Mouse (Mus musculus): ENCODE data around the gene Gm49387.

The Gm49387 gene

GRCm38 (mm10) chr14:31662555-31663211, 22.0 kb upstream of the Gm49387 start:
- in situ Hi-C loops (cut with MboI, MseI), result no loop called here

- in situ Hi-C loops (cut with MboI, MseI), result no loop called here
Observed at GRCm38 (mm10) chr14:31661671-31662554, 21.2 kb upstream of the Gm49387 start.

GRCm38 (mm10) chr14:31660312-31661093, 19.8 kb upstream of the Gm49387 start:
- in situ Hi-C loops (cut with MboI, MseI), result no loop called here

DNA sequence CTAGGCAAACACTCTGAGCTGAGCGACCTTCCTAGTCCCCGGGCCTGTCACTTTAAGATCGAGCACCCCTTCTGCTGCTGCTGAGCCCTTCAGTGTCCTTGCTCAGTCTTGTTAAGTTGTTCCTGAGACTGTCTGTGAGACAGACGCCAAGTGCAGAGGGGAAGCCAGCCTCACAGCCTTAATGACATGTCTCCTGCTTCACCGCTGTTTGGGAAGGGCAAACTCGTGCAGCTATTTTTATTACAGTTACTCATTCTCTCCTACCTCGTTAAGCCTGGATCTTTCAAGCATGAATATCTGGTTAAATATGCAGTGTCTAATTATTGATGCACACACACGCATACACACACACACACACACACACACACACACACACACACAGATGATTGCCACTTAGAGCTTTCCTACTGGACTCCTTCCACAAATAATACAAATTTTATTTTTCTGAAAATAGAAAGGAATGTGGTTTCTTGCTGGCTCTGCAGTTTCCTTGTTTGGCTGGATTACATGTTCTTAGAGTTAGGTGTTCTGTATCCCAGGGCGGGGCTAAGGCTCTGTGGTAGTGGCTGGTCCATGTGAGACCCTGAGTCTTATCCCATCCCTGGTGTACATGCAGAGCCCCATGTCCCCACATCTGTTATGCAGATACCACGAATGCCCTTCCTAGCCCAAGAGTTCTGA, 19.0 kb upstream of the Gm49387 start:
- in situ Hi-C loops (cut with MboI, MseI), result no loop called here

DNA sequence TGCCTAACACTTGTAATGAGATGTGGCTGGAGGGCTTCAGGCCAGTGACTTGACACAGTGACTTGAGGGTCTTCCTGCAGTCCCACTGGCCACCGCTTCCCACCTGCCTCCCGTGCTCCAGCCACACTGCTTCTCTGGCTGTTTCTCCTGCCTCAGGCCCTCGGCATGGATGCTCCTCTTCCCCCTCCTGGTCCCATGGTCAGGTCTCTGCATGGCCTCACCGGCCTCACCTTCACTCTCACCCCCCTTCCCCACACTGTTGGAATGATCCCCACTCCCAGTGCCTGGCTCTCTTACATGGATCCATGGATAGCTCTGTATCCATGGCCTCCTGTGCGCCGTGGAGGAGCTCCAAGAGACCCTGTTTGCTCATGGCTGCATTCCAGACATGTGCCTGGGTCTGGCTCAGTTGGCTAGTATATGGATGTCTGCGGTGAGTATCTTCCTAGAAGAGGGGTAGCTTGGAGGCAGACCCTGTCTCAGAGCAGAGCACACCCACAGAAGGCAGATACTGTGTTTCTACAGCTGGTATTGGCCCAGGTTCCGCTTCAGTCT, 17.5 kb upstream of the Gm49387 start:
- in situ Hi-C loops (cut with MboI, MseI), result no loop called here

- in situ Hi-C loops (cut with MboI, MseI), result no loop called here
Observed at GRCm38 (mm10) chr14:31656857-31657645, 16.4 kb upstream of the Gm49387 start.

- in situ Hi-C loops (cut with MboI, MseI), result no loop called here
Observed at GRCm38 (mm10) chr14:31656386-31656785, 15.7 kb upstream of the Gm49387 start.

GRCm38 (mm10) chr14:31655406-31655805, 14.7 kb upstream of the Gm49387 start:
- in situ Hi-C loops (cut with MboI, MseI), result no loop called here

DNA sequence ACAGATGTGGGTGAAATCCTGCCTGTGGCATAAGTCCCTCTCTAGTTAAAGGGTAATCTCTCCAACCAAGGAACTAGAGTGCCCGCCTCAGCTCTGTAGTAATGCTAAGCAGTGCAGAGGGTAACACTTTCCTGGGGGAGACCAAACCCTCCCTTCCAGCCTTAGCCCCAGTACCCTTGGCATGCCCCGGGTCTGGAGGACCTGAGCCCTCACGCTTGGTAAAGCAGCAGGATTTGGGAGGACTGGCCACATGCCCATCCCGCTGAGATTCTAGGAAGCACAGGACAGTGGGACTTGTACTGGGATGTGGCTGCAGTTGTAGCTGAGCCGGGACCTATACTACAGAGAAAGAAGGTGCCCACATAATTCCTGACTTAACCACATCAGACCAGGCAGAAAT, 14.1 kb upstream of the Gm49387 start:
- in situ Hi-C loops (cut with MboI, MseI), result no loop called here

- in situ Hi-C loops (cut with MboI, MseI), result no loop called here
Observed at GRCm38 (mm10) chr14:31653101-31653875, 12.6 kb upstream of the Gm49387 start.

- in situ Hi-C loops (cut with MboI, MseI), result no loop called here
Observed at GRCm38 (mm10) chr14:31652624-31653023, 11.9 kb upstream of the Gm49387 start.

DNA sequence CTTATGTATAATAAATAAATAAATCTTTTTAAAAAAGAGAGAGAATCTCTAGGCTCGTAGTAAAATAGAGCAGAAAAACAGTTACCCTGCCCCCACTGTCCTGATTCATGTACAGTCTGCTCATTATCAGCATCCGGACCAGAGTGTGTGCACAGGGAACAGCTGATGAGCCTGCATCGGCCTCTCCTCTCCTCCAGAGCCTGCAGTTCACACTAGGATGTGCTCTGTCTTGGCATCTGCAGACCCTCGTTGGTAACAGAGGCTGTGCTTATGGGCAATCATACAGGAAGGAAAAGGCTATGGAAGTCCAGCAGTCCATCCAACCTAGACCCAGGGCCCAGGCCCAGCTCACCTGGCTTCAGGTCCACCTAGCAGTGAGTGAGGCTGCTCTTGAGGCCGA, 11.4 kb upstream of the Gm49387 start:
- in situ Hi-C loops (cut with MboI, MseI), result no loop called here

DNA sequence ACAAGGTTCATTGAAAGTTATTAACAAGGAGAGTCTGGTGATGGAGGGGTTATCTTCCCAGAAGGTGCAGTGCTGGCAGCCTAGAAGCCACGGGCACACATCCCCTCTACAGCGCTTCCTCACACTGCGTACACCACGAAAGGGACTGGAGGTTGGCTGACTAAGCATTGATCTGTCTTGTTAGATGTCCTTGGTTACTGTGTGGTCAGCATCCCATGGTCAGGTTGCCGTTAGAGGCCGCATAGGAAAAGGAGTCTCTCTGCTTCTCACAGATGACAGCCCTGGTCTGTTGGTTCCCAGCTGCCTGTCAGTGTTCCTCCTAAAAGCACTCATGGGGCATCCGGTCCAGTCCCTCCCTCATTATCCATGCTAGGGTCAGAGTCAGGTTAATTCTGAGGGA, 10.5 kb upstream of the Gm49387 start:
- in situ Hi-C loops (cut with MboI, MseI), result no loop called here

DNA sequence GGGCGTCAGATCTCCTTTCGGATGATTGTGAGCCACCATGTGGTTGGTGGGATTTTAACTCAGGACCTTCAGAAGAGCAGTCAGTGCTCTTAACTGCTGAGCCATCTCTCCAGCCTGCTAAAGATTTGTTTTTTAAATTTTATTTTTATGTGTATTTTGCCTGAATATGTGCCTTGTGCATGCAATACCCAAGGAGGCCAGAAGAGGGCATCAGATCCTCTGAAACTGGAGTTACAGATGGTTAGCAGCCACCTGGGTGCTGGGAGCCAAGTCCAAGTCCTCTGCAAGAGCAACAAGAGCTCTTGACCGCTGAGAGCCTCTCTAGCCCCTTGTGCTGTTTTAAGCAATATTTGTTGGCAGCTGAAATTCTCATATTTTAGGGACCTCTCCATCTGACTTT, 9.7 kb upstream of the Gm49387 start:
- in situ Hi-C loops (cut with MboI, MseI), result no loop called here

DNA sequence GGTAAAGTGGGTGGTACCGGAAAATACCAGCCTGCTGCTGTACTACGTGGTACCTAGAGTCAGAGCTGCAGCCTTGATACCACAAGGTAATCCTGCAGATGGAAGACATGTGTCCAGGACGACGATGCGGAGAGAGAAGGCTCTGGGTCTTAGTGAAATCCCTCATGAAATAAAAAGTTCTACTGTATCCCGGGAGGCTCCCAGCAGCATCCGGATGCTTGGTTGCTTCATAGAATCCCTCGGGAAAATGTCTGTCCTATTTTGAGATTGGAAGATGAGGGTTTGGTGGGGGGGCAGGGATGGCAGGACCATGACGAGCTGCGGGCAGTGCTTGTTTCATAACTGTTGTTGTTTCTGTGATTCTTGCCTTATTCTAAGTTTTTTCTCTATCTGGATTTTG, 7.3 kb upstream of the Gm49387 start:
- in situ Hi-C loops (cut with MboI, MseI), result loop anchor here (5.0 kb wide), 1 partner anchor 289 kb away; no protein-coding TSS in a partner anchor

- in situ Hi-C loops (cut with MboI, MseI), result loop anchor here (5.0 kb wide), 1 partner anchor 291 kb away; no protein-coding TSS in a partner anchor
Observed at GRCm38 (mm10) chr14:31645920-31646319, 5.2 kb upstream of the Gm49387 start.

DNA sequence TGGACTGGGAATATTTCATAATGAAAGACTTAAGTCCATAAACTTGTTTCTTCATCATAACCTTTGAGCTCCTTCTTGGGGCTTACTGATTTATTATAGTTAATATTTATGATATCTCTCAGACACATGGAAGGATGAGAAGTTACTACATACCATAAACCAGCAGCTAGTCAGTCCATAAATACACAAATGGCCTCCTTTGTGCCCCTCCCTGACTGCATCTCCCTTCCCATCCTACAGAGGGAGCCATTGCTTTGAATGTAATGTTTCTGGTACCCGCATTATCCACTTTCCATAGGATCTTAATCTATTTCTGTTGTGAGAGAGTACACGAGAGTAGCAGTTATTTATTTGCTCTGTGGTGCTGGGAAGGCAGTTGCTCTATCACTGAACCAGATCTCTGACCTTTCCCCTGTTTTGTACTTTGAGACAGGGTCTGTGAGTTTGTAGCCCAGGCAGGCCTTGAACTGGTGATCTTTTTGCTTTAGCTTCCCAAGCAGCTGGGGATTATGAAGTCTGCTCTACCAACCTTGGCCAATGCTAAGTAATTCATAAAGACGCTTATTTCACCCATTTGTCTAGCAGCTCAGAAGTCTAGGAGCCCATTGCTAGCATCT, 4.4 kb upstream of the Gm49387 start:
- in situ Hi-C loops (cut with MboI, MseI), result loop anchor here (5.0 kb wide), 1 partner anchor 292 kb away; no protein-coding TSS in a partner anchor

GRCm38 (mm10) chr14:31644183-31644830, 3.6 kb upstream of the Gm49387 start:
- in situ Hi-C loops (cut with MboI, MseI), result no loop called here
